Mouse (Mus musculus): ENCODE results near the gene Oscp1. TPM values are rescaled to one million over a fixed set of nuclear protein-coding genes. Genes with fewer than 3 reads are reported as not detected.
A peak's percentile ranks its signal among the peaks of the same experiment; 100 is the strongest.

Oscp1 gene
- polyA plus RNA-seq, 1 experiment: 12.8 TPM

DNA sequence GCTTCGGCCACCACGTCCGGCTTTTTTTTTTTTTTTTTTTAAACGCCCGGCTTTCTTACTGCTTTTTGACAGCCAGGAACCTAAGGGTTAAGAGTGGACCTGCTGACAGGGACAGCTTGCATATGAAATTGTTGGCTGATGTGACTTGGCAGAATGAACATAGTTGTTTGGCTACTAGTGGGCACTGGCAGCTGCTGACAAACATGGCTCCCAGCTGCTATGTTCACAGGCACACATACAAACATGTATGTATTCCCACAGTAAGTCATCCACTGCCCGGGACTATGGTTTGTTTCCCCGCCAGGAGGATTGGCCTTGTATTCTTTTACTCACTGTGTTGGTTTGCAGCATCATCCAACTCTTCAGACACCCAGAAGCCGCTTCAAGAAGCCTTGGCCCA is 58.8 kb downstream of the Oscp1 start:
- peaks cover 12% of the 10 kb centered on the region for H3K36me3 ChIP-seq (ENCODE audit: control insufficient read depth, insufficient read depth)
- no peak overlapping the region for H3K4me2 ChIP-seq (ENCODE audit: low read depth)
- H3K4me3 ChIP-seq: no peak overlapping the region
- no peaks in the 10 kb centered on the region for H3K27me3 ChIP-seq (ENCODE audit: control insufficient read depth, insufficient read depth, insufficient read length)
- H3ac ChIP-seq (ENCODE audit: control insufficient read depth, insufficient read length): no peak overlapping the region
- no peak for TF ChIP-seq TCF12 (IDR thresholded peaks at IDR 0.05; ENCODE audit: insufficient read depth, poor library complexity, severe bottlenecking)
- TF ChIP-seq POLR2AphosphoS2 (IDR thresholded peaks at IDR 0.05; ENCODE audit: insufficient read length, low read depth): no peak
- peaks cover 97% of the 10 kb centered on the region for H3K79me2 ChIP-seq (ENCODE audit: control insufficient read depth, insufficient read depth)

DNA sequence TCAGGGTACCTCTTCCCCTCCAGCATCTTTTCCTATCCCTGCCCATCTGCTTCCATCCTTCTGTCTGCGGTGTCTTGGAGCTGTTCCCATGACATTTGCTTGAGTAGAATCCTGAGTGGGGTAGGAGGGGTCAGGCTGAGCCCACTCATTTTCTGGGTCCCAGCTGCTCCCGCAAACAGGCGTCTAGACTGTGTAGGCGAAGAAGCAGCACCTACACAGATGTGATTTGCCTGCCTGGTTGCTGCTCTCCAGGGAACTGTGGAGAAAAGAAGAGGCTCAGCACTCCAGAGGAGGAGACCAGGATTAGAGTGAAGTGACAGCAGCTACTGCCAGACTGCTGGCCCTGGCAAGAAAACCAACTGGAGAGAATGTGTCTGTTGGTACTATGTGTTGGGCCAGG is 60.3 kb downstream of the Oscp1 start:
- no peaks in the 10 kb centered on the region for H3K27me3 ChIP-seq (ENCODE audit: control insufficient read depth, insufficient read depth, insufficient read length)
- peaks cover 94% of the 10 kb centered on the region for H3K79me2 ChIP-seq (ENCODE audit: control insufficient read depth, insufficient read depth)
- TF ChIP-seq MYOD1 (IDR thresholded peaks at IDR 0.05; ENCODE audit: control insufficient read depth in 1 of 3, insufficient read length in 2 of 3, low read depth in 2 of 3): peak in 1 of 3 experiments; percentile 17
- TF ChIP-seq POLR2AphosphoS2 (IDR thresholded peaks at IDR 0.05; ENCODE audit: insufficient read length, low read depth): no peak
- TF ChIP-seq TCF12 (IDR thresholded peaks at IDR 0.05; ENCODE audit: insufficient read depth, poor library complexity, severe bottlenecking): no peak
- TF ChIP-seq CEBPB (IDR thresholded peaks at IDR 0.05; ENCODE audit: insufficient read depth, poor library complexity, severe bottlenecking): no peak
- no peak overlapping the region for H3ac ChIP-seq (ENCODE audit: control insufficient read depth, insufficient read length)
- H3K4me3 ChIP-seq: no peak overlapping the region
- no peak overlapping the region for H3K4me2 ChIP-seq (ENCODE audit: low read depth)
- H3K36me3 ChIP-seq (ENCODE audit: control insufficient read depth, insufficient read depth): peaks cover 17% of the 10 kb centered on the region

DNA sequence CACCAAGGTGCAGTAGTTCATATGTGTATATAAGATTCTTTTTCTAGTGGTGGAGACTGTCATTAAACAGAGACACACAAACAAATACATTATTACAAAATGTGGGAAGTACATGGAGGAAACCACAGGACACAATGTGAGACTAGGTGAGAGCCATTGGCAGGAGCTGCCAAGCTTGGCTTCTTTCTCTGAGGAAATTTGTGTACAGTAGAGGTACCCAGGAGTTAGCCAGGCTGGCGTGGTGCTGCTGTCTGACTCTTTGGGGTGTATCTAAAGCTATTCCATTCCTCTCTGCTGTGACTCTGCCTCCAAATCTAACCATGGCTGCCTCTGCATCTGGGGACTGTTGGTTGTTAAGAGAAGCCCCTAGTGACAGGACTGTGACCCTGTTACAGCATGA is 60.7 kb downstream of the Oscp1 start:
- TF ChIP-seq MYOD1 (IDR thresholded peaks at IDR 0.05; ENCODE audit: control insufficient read depth in 1 of 3, insufficient read length in 2 of 3, low read depth in 2 of 3) (no peak), MYOG (IDR thresholded peaks at IDR 0.05; ENCODE audit: control insufficient read depth in 1 of 3, insufficient read depth in 1 of 3, insufficient read length in 2 of 3, low read depth in 2 of 3) (no peak), E2F4 (IDR thresholded peaks at IDR 0.05; ENCODE audit: insufficient read depth) (no peak), POLR2AphosphoS2 (IDR thresholded peaks at IDR 0.05; ENCODE audit: insufficient read length, low read depth) (no peak), SRF (IDR thresholded peaks at IDR 0.05; ENCODE audit: control insufficient read depth, insufficient read length, low read depth) (no peak), REST (IDR thresholded peaks at IDR 0.05; ENCODE audit: insufficient read depth, insufficient read length) (no peak), POLR2A (IDR thresholded peaks at IDR 0.05; ENCODE audit: insufficient read length, low read depth) (no peak), TCF3 (IDR thresholded peaks at IDR 0.05; ENCODE audit: insufficient read length, low read depth) (no peak), TCF12 (IDR thresholded peaks at IDR 0.05; ENCODE audit: insufficient read depth, poor library complexity, severe bottlenecking) (no peak), MAX (IDR thresholded peaks at IDR 0.05; ENCODE audit: low read depth) (no peak), USF1 (IDR thresholded peaks at IDR 0.05; ENCODE audit: low read depth) (no peak), CEBPB (IDR thresholded peaks at IDR 0.05; ENCODE audit: insufficient read depth, poor library complexity, severe bottlenecking) (no peak)

DNA sequence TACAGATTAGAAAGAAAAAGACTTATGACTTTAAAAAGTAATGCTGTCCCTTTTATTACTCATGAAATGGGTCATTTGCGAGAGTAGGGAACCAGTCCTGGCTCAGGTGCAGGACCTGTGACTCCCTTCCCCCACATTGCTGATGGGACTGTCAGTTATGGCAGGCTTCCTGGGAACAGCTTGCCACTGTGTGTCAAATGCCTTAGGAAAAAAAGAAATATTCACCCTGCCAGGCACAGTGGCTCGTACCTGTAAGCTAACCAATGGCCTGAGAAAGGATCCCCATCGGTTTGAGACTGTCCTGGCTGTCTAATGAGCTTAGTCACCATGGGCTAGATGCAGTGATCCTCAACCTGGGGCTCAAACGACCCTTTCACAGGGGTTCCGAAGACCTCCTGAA is 61.7 kb downstream of the Oscp1 start:
- H3K79me2 ChIP-seq (ENCODE audit: control insufficient read depth, insufficient read depth): peaks cover 89% of the 10 kb centered on the region
- TF ChIP-seq USF1 (IDR thresholded peaks at IDR 0.05; ENCODE audit: low read depth) (no peak), MAX (IDR thresholded peaks at IDR 0.05; ENCODE audit: low read depth) (no peak), POLR2A (IDR thresholded peaks at IDR 0.05; ENCODE audit: insufficient read length, low read depth) (no peak), TCF12 (IDR thresholded peaks at IDR 0.05; ENCODE audit: insufficient read depth, poor library complexity, severe bottlenecking) (no peak), POLR2AphosphoS2 (IDR thresholded peaks at IDR 0.05; ENCODE audit: insufficient read length, low read depth) (no peak), MYOD1 (IDR thresholded peaks at IDR 0.05; ENCODE audit: control insufficient read depth in 1 of 3, insufficient read length in 2 of 3, low read depth in 2 of 3) (no peak), TCF3 (IDR thresholded peaks at IDR 0.05; ENCODE audit: insufficient read length, low read depth) (no peak), REST (IDR thresholded peaks at IDR 0.05; ENCODE audit: insufficient read depth, insufficient read length) (no peak), E2F4 (IDR thresholded peaks at IDR 0.05; ENCODE audit: insufficient read depth) (no peak), CEBPB (IDR thresholded peaks at IDR 0.05; ENCODE audit: insufficient read depth, poor library complexity, severe bottlenecking) (no peak), SRF (IDR thresholded peaks at IDR 0.05; ENCODE audit: control insufficient read depth, insufficient read length, low read depth) (no peak), MYOG (IDR thresholded peaks at IDR 0.05; ENCODE audit: control insufficient read depth in 1 of 3, insufficient read depth in 1 of 3, insufficient read length in 2 of 3, low read depth in 2 of 3) (no peak)
- H3K4me3 ChIP-seq: no peak overlapping the region
- H3K4me2 ChIP-seq (ENCODE audit: low read depth): no peak overlapping the region
- H3K36me3 ChIP-seq (ENCODE audit: control insufficient read depth, insufficient read depth): peaks cover 18% of the 10 kb centered on the region
- H3ac ChIP-seq (ENCODE audit: control insufficient read depth, insufficient read length): no peak overlapping the region
- no peaks in the 10 kb centered on the region for H3K27me3 ChIP-seq (ENCODE audit: control insufficient read depth, insufficient read depth, insufficient read length)

More for the DNA sequence above, 60.7 kb downstream of the Oscp1 start:
- H3K36me3 ChIP-seq (ENCODE audit: control insufficient read depth, insufficient read depth): peaks cover 21% of the 10 kb centered on the region
- no peak overlapping the region for H3K4me3 ChIP-seq
- H3K4me2 ChIP-seq (ENCODE audit: low read depth): no peak overlapping the region
- H3K79me2 ChIP-seq (ENCODE audit: control insufficient read depth, insufficient read depth): peaks cover 94% of the 10 kb centered on the region
- H3ac ChIP-seq (ENCODE audit: control insufficient read depth, insufficient read length): no peak overlapping the region
- no peaks in the 10 kb centered on the region for H3K27me3 ChIP-seq (ENCODE audit: control insufficient read depth, insufficient read depth, insufficient read length)

DNA sequence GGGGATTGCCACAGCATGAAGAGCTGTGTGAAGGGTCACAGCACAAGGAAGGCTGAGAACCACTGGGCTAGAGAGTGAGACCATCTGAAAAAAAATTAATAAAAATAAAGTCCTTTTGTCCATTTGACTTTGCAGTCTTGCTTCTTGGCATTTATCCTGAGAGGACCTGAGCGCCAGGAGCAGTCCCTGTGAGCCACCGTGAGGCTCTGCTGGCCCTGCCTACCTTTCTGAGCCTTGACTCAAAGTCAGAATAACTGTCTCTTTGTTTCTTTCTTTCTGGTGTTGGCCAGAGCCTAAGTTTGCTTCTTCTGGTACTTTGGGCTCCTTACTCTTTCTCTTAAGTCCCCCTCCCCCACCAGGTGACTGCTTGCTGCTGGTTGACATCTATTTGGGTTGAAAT is 62.1 kb downstream of the Oscp1 start:
- Histone ChIP-seq H3K4me3 (no peak overlapping the region), H3K4me2 (ENCODE audit: low read depth) (no peak overlapping the region), H3ac (ENCODE audit: control insufficient read depth, insufficient read length) (no peak overlapping the region), H3K79me2 (ENCODE audit: control insufficient read depth, insufficient read depth) (peaks cover 85% of the 10 kb centered on the region), H3K27me3 (ENCODE audit: control insufficient read depth, insufficient read depth, insufficient read length) (no peaks in the 10 kb centered on the region), H3K36me3 (ENCODE audit: control insufficient read depth, insufficient read depth) (peaks cover 18% of the 10 kb centered on the region)
- TF ChIP-seq TCF12 (IDR thresholded peaks at IDR 0.05; ENCODE audit: insufficient read depth, poor library complexity, severe bottlenecking) (no peak), CEBPB (IDR thresholded peaks at IDR 0.05; ENCODE audit: insufficient read depth, poor library complexity, severe bottlenecking) (no peak), REST (IDR thresholded peaks at IDR 0.05; ENCODE audit: insufficient read depth, insufficient read length) (no peak), MAX (IDR thresholded peaks at IDR 0.05; ENCODE audit: low read depth) (no peak), MYOD1 (IDR thresholded peaks at IDR 0.05; ENCODE audit: control insufficient read depth in 1 of 3, insufficient read length in 2 of 3, low read depth in 2 of 3) (no peak), USF1 (IDR thresholded peaks at IDR 0.05; ENCODE audit: low read depth) (no peak), E2F4 (IDR thresholded peaks at IDR 0.05; ENCODE audit: insufficient read depth) (no peak), POLR2AphosphoS2 (IDR thresholded peaks at IDR 0.05; ENCODE audit: insufficient read length, low read depth) (no peak), POLR2A (IDR thresholded peaks at IDR 0.05; ENCODE audit: insufficient read length, low read depth) (no peak)
